Mouse (Mus musculus) thymus, adult 2 months (tissue): ENCODE results near the gene Dab1.

Experiments
- CTCF ChIP-seq: fragments of 200-500 bp; IDR thresholded peaks from 2 replicates; pipeline ENCODE4 v1.5.1; 2012; ENCODE audit warnings: mild to moderate bottlenecking, control low read depth, low read length, moderate library complexity, borderline replicate concordance; ENCODE audit not compliant: control insufficient read depth, poor library complexity, insufficient read depth; ENCODE audit errors: extremely low read depth
- POLR2A ChIP-seq: fragments of 200-500 bp; IDR thresholded peaks from 2 replicates; pipeline ENCODE4 v1.6.1; 2012; ENCODE audit warnings: mild to moderate bottlenecking, low read length, control low read depth, moderate library complexity; ENCODE audit not compliant: control insufficient read depth, poor library complexity, insufficient read depth; ENCODE audit errors: extremely low read depth

GRCm38 (mm10) chr4:104444985-104445384 is 825.8 kb downstream of the Dab1 start:
- TF ChIP-seq CTCF (no peak), POLR2A (no peak)
